Mouse (Mus musculus) liver (tissue): ENCODE measurements at regions not wholly inside any gene's neighbourhood (a gene's known extent, or its start where the extent isn't known, plus 50 kb on each side); places are given as distances from the start of the nearest gene placed in this dataset.

ENCODE experiments used
- DNase-seq: peaks from one replicate; pipeline ENCODE4 v3.0.0-alpha.2; 2020; ENCODE audit warnings: mixed read lengths

DNA sequence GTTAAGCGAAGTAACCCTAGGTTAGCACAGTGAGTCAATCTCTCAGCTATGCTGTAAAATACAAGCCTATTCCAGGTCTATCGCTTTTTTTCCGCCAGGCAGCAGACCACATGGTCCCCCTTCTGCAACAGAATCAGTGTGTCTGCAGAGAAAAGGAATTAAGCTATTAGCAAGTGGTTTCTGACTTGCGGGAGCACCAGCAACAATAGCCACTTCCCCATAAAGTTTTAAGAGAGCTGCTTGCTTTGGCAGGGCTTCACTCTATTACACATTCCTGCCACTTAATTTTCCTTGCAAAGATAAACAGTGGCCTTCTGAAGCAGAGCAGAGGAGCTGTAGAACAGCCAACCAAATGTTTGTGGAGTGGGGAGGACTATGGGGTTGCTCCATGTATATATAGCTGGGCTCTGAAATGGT, 59.8 kb upstream of the Osmr start:
- no peak for DNase-seq

DNA sequence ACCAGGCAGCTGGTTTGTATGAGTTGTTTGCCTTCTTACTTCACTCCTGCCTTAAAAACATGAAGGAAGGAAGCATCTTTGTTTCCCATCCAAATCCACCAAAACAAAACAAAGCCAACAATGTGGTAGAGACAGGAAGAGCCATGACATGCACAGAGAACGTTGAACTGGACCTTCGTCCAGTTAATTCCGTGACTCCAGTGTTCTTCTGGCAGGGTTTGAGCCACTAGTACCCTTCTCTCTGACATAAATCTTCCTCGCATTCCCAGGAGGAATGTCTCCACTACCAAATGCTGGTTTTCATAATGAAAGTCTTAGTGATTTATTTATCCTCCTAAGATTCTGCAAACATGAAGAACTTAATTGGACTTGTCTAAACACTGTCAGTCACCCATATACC, 66.7 kb upstream of the Osmr start:
- no peak for DNase-seq

- no peak for DNase-seq
These were observed 74.5 kb upstream of the Osmr start for GRCm38 (mm10) chr15:6949236-6949635.

DNA sequence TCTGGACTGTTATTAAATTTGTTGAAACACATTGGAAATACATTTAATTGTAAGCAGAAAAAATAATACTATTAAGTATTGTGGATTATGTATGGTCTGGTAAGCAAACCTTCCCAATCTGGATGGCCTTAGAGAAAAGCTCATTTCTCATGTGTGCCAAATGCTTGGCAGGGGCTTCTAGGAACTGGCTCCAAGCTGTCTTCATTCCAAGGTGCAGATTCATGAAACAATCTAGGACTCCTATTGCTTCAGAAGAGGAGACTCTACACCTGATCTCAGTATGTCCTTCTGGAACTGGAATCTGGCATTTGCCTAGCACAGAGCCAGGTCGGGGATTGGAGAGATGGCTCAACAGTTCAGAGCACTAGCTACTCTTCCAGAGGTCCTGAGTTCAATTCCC, 74.9 kb upstream of the Osmr start:
- no peak for DNase-seq

DNA sequence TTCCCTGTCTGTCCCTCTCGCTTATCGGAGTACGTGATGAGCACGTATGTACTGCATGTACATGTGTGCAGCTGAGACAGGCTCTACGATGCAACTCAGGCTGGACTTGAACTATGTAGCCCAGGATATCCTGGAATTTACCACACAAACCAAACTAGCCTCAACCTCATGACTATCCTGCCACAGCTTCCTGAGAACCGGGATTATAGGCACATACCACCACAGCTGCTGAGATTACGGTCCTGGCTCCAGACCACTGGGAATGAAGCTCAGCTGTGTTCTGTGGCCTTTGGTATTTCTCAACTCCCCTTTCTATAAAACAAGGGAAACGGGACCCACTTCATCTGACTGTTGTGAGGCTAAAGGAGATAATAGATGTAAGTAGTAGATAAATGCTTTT, 75.7 kb upstream of the Osmr start:
- no peak for DNase-seq

- DNase-seq: no peak
These were observed 78.8 kb upstream of the Osmr start for GRCm38 (mm10) chr15:6953556-6953955.

DNA sequence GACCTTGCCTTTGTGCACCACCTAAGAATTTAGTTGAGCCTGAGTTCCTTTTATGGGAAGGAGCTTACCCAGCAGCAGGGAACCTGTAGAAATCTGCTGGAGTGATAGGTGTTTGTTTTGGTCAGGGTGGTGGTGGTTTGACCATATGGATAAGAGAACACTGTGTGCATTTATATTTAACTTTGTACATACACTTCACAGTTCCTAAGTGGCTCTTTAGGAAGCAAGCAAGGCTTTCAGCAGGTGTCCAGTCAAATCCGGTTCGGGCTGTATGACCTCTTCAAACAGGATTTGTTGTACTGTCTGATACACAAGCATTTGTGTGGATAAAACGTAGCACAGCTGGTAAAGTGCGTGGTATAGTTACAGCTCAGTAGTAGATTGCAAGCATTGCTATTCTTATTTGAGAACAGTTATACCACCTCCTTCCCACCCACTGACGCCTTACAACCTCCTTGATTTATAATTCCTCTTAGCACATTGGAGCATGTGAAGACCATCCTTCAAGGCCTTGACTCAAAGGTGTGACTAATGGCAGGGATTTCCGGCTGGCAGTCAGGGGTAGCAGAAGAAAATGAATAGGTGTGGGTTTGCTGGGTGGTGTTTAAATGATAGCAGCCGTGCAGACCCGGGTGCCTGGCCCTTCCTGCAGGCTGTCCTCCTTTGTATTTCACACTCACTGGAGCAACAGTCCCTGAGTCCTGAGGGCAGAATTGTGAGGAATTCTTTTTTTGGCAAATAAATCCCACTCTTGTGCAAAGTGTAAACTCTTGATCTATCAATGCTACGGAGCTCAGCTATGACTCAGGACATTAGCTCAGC, 79.4 kb upstream of the Osmr start:
- DNase-seq: no peak

- no peak for DNase-seq
These were observed 85.1 kb upstream of the Osmr start for GRCm38 (mm10) chr15:6959911-6960310.

- no peak for DNase-seq
These were observed 86.3 kb upstream of the Osmr start for GRCm38 (mm10) chr15:6960753-6961746.

GRCm38 (mm10) chr15:6964635-6965034, 89.9 kb upstream of the Osmr start:
- DNase-seq: no peak

GRCm38 (mm10) chr15:6965446-6965845, 90.7 kb upstream of the Osmr start:
- no peak for DNase-seq

DNA sequence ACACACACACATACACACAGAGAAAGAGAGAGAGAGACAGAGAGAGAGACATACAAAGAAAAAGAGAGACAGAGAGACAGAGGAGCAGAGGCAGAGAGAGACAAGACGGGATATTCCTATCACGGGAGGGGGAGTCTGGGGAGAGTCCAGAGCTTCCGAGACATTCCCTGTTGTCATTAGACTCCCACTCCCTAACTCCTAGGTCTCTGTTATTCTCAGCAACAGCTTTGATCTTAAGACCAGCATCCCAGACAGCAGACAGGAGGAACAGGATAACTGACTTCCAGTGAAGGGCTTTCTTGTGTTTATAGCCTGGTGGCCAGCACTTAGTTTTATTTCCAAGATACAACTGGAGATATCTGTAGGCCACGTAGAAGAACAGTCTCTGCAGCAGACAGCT, 99.6 kb upstream of the Osmr start:
- no peak for DNase-seq

GRCm38 (mm10) chr15:6981430-6981829, 106.7 kb upstream of the Osmr start:
- no peak for DNase-seq

GRCm38 (mm10) chr15:6983320-6983719, 107.1 kb upstream of the Lifr start:
- DNase-seq: no peak

DNA sequence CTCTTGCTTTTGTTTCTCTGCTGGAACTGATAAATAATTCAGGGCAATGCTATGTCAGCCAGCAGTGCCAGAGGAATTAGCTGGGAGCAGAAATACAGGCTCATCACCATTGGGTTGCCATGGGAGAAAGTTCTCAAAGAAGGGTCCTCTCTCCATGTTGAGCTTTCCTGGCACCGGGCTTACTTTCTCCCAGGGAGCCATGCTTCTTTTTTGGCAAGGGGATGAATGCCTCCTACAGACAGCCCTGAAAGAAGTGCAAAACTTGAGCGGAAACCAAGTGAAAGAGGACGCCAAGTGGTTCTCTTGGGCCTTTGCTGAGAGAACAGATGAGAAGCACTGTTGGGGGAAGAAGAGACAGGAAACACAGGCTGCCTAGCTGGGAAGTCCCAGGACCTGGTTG, 102.2 kb upstream of the Lifr start:
- DNase-seq: no peak

DNA sequence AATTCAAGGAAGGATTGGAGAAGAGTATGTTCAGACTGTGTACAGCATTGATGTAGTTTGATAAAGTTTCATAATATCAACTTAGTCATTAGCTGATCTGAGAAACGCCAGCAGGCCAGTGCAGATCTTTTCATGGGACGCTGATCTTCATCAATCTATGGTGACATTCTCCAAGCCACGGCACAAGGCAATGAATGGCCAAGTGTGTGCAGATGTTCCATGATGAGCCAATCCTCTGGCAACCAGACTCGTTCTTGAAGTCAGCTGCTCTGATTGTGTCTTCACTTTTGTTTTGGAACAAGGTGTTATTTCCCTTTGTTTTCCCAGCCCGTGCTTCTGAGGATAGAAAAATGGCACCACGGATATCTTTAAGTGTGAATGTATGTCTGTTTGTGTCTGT, 101.3 kb upstream of the Lifr start:
- DNase-seq: no peak

DNA sequence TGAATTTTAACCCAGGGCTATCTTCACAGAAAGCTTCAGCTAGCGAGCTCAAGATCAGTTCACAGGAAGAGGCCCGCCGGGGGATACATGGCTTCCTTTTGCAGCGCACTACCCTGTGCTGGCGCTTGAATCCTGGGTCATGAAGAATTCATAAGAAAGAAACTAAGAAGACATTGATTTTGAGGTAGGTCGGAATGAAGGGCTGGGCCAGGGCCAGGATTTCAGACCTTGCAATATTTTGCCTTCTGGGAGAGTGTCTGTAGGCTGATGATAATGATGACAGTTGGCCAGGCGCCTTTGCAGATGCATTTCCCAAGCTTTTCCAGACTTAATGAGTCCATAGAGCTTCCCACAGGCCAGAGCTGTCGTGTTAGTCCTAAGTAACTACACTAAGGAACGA, 97.2 kb upstream of the Lifr start:
- DNase-seq: peak; percentile 9

- DNase-seq: no peak
These were observed 95.2 kb upstream of the Lifr start for GRCm38 (mm10) chr15:6995246-6995645.

GRCm38 (mm10) chr15:6997871-6998270, 92.5 kb upstream of the Lifr start:
- DNase-seq: no peak

GRCm38 (mm10) chr15:6998576-6999070, 91.8 kb upstream of the Lifr start:
- no peak for DNase-seq

DNA sequence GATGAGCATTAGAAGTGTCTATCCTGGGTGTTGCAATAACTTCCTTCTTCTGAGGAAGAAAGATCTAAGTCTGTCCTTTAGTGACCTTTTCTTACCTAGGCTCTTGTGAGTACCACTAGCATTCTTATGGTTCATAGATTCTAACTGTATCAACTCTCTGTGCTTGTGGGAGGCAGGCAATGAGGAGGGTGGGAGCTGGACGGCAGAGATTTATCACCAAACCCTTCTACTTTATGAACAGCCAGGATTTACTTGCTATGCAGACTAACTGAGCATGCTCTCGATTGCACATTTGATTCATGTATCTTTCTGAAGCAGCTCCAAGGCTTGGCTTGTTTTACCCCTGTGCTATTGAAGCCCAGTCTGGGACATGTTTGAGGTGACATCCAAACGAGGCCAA, 90.7 kb upstream of the Lifr start:
- DNase-seq: no peak

DNA sequence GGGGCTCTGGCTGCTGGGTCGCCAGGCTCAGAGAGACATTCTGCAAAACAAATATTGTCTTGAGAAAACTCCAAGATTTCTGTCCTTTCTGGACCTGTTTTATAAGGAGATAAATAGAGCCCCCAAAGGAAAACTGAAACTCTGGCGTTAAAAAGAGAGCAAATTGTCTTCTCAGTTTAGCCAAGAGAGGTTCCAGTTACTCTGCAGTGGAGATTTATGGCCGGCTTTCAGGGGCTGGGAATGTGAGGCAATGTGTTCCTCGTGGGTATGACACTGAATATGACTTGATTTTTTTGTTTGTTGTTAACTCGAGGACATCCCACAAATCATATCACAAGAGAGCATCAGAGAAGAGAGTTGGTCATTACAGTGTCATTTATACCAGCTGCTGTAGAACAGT, 88.2 kb upstream of the Lifr start:
- DNase-seq: no peak

GRCm38 (mm10) chr15:7003311-7003710, 87.1 kb upstream of the Lifr start:
- DNase-seq: no peak

DNA sequence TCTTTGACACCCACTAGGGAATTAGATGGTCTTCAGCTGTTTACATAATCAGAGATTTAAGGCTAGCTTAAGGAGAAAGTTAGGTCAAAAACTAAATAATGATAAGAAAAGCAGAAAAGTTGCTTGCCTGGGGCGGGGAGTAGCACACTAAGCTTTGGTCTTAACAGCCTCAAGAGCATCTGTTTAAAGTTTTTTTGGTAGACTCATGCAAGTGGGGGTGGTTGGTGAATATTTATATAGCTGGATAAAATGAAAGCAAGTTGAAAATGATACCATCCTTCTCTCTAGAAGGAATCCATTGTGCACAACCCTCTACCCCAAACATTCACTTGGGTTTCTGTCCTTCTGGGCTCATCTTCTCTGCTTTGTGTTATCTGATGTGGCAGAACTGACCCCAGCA, 85.3 kb upstream of the Lifr start:
- no peak for DNase-seq
